Mouse (Mus musculus) B cell, adult 2 months (primary cell): ENCODE results near the gene Btnl6.
"Not testable (repeated sequence)": the region's sequence is repeated elsewhere in the genome, so short reads cannot be mapped to it uniquely, and the experiment has no call there.

ENCODE experiments used
- DNase-seq, 2 experiments: peaks; one replicate each; pipeline ENCODE4 v3.0.0; 2022

The Btnl6 gene

GRCm38 (mm10) chr17:34496539-34496938, 20.6 kb downstream of the Btnl6 start:
- no peak for DNase-seq

DNA sequence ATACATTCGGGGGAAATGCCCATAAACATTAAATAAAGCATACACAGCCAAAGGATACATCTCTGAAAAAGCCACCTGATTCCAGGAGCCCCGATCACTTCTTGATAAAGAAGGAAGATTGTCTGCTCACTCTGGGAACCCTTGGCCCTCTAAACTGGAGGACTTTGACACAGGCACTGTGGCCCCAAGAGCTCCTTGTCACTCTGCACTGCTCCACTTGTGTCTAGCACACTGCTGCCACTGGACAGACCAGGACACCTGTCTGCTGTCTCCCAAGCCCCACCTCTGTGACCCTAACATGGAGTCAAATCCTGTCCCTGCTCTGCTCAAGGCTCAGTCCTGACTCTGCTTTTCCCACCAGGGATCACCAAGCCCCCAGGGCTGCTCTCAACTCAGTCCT, 22.0 kb downstream of the Btnl6 start:
- DNase-seq = not testable (repeated sequence)

- no peak for DNase-seq
These were observed 24.4 kb downstream of the Btnl6 start for GRCm38 (mm10) chr17:34492796-34493195.

DNA sequence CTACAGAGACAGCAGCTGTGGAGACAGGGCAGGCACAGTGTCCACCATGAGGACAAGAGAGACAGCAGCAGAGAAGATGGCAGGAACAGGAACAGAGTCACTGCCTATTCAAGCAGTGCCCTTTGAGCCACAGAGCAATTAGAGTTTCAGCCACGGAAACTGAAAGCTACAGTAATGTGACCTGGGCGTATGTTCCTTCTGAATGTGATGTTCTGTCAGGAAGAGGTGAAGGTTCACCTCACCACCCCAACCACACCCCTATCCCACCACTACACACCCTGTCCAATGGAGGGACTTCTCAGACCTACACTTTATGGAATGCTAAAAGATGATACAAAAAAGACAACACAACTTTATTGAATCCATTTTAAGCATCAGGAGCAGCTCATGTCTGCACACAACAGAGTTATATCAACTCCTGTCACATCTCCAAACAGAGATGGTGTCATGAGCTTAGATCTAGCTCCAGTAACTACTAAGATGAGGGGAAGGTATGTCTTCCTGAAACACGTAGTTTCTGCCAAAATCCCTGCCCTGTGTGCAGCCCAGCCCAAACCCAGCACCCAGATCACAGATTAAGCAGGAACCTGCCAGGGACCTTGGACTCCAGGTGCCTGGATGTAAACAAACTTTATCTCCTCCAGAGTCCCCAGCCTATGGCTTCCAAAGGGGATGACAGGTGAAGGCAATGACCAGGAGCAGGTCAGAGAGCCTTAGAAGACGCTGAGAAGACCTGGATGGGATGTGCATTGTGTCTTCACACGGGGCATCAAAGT, 39.7 kb downstream of the Btnl6 start, which contains the start of gene Btnl4:
Btnl4 (minus strand) TSS at position 81 of the 776 bp plus-strand sequence.
- not testable (repeated sequence) for DNase-seq

DNA sequence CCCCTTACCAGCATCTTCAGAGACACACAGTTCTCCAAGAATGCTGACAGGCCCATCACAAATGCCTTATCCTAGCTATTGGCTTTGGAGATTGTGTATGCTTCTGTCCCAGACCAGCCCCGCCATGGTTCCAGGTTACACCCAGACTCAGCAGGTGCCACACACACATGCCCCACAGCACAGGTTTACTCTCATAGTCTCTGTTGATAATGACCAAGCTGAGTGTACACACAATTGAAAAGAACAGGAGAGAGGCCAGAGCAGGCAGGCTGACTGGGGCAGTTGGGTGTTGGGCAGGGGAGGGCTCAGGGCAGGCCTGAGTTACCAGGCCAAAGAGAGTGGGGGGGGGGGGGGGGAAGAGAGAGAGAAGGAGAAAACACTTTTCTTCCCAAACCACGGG, 40.7 kb downstream of the Btnl6 start:
- DNase-seq = no peak

- no peak for DNase-seq
These were observed 42.1 kb downstream of the Btnl6 start for GRCm38 (mm10) chr17:34475060-34475459.

DNA sequence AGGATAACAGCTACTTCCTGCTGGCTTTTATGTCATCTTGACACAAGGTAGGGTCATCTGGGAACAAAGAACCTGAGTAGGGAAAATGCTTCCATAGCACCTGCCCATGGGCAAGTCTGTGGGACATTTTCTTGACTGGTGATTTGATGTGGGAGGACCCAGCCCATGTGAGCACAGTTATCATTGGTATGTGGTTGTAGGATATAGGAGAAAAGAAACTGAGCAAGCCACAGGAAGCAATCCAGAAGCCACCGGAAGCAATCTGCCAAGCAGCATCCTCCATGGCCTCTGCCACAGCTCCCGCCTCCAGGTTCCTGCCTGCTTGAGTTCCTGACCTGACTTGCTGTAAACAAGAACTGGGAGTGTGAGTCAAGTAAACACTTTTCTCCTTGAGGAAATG, 46.7 kb downstream of the Btnl6 start:
- DNase-seq = no peak

DNA sequence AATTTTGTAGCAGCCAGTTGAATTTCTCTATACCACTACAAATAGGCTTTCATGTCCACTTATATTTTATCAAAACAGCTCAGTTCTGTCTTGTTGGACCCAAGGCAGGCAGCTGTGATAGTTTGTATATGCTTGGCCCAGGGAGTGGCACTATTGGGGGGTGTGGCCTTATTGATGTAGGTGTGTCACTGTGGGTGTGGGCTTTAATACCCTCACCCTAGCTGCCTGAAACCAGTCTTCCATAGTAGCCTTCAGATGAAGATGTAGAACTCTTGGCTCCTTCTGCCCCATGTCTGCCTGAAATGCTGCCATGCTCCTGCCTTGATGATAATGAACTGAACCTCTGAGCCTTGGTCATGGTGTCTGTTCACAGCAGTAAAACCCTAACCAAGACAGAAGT, 51.2 kb downstream of the Btnl6 start:
- DNase-seq = not testable (repeated sequence)

- DNase-seq = no peak
These were observed 57.9 kb downstream of the Btnl6 start for GRCm38 (mm10) chr17:34459255-34459654.
